Comparison of ENCODE assay signal across 8 mouse cellular contexts in the genomic region with DNA sequence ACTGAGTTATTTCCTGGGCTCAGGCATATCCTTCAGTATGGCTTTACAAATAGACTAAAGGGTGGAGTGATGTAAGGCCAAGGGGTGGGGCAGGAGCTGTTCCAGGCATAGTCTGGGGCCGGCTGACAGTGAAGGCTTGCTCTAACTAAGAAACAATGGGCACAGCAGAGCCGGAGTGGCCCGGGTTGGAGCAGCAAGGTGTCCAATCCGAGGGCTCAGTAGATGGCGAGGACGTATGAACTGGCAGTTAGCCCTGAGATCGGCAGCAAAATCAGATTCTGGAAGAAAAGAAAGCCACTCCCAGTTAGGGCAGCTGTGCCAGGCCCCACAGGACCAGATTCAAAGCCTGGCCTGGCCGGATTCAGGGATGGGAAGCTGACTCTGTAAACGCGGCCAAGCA.
DNase-seq lines count a peak whose midpoint lies in the region; ATAC-seq and TF ChIP-seq lines count a peak whose summit lies in the region.

No protein-coding gene starts in this region.

- H3K36me3 ChIP-seq in kidney, adult 2 months (ENCODE audit: control insufficient read depth, insufficient read depth, low read length): no peaks in the 10 kb centered on the region
- no peaks in the 10 kb centered on the region for H3K36me3 ChIP-seq in heart, embryonic 15.5 days
- H3K36me3 ChIP-seq in lung, embryonic 15.5 days: no peaks in the 10 kb centered on the region

- no peaks in the 10 kb centered on the region for H3K9me3 ChIP-seq in heart, embryonic 15.5 days (replicated peaks)
- no peaks in the 10 kb centered on the region for H3K9me3 ChIP-seq in lung, embryonic 15.5 days

- no peak for TF ChIP-seq CTCF in kidney, adult 2 months (conservative IDR thresholded peaks at IDR 0.05; ENCODE audit: insufficient read depth, insufficient read length, low read depth, low read length)

- no peak overlapping the region for H3K4me3 ChIP-seq in kidney, adult 2 months (ENCODE audit: insufficient read depth, low read depth, low read length)
- no peak overlapping the region for H3K4me3 ChIP-seq in heart, embryonic 15.5 days
- no peak overlapping the region for H3K4me3 ChIP-seq in lung, embryonic 15.5 days

- H3K27ac ChIP-seq in kidney, adult 2 months (ENCODE audit: insufficient read depth, low read depth, low read length): no peak overlapping the region
- 0 out of 2 replicates have a peak overlapping the region, but pooled peaks have one; percentile 9 for H3K27ac ChIP-seq in heart, embryonic 15.5 days
- peak overlapping the region; percentile 67 for H3K27ac ChIP-seq in lung, embryonic 15.5 days

- DNase-seq in kidney, adult 2 months: peak; percentile 6
- DNase-seq in kidney, adult 11 months: no peak
- peak; percentile 10 to 35 for DNase-seq in adrenal gland, postnatal 36 days
- DNase-seq in urinary bladder, postnatal 4 days (ENCODE audit: low spot score in 2 of 2): peak; percentile 26 to 66
- no peak for DNase-seq in natural killer cell, adult 2 months (ENCODE audit: low spot score in 2 of 2)

- no peaks in the 10 kb centered on the region for H3K27me3 ChIP-seq in kidney, adult 2 months (replicated peaks; ENCODE audit: control insufficient read depth, insufficient read depth, low read length)
- no peaks in the 10 kb centered on the region for H3K27me3 ChIP-seq in heart, embryonic 15.5 days
- no peaks in the 10 kb centered on the region for H3K27me3 ChIP-seq in lung, embryonic 15.5 days

- ATAC-seq in heart, embryonic 15.5 days (replicated peaks; ENCODE audit: insufficient number of reproducible peaks, insufficient read depth, low FRiP score, low read depth): peak; percentile 59
- ATAC-seq in lung, embryonic 15.5 days (ENCODE audit: borderline replicate concordance, extremely low read depth, low FRiP score, low TSS enrichment): peak; percentile 66
- no peak for ATAC-seq in CD4-positive, CD25-positive, alpha-beta regulatory T cell, adult 4 months

- no peak overlapping the region for H3K9ac ChIP-seq in heart, embryonic 15.5 days
- 0 out of 2 replicates have a peak overlapping the region, but pooled peaks have one; percentile 11 for H3K9ac ChIP-seq in lung, embryonic 15.5 days

- H3K4me1 ChIP-seq in kidney, adult 2 months (ENCODE audit: control insufficient read depth, insufficient read depth, low read length): no peaks in the 10 kb centered on the region
- peaks cover 33% of the 10 kb centered on the region for H3K4me1 ChIP-seq in heart, embryonic 15.5 days (replicated peaks)
- H3K4me1 ChIP-seq in lung, embryonic 15.5 days: peaks cover 51% of the 10 kb centered on the region

- H3K4me2 ChIP-seq in heart, embryonic 15.5 days: no peak overlapping the region
- H3K4me2 ChIP-seq in lung, embryonic 15.5 days: 0 out of 2 replicates have a peak overlapping the region, but pooled peaks have one; percentile 4

- no peak for TF ChIP-seq POLR2A in kidney, adult 2 months (IDR thresholded peaks at IDR 0.05; ENCODE audit: low read depth, low read length)

- 60% methylated on average over 10 of the region's 10 CpGs for WGBS in kidney, adult 2 months
- 56% methylated on average over 10 of the region's 10 CpGs for whole genome bisulfite sequencing in heart, embryonic 15.5 days
- WGBS in lung, embryonic 15.5 days: 37% methylated on average over 10 of the region's 10 CpGs

Comparison
In these comparisons a context has a peak if more than half of its experiments do, and no peak if none do; other contexts are left out.
1. DNase-seq: peak in kidney, adult 2 months (single experiment), adrenal gland, postnatal 36 days (2 of 2) and urinary bladder, postnatal 4 days (2 of 2); none in kidney, adult 11 months (single experiment) and natural killer cell, adult 2 months (0 of 2).